21 mouse cellular contexts compared by ENCODE assay signal in genomic region chr15:97464737-97465136, GRCm38 (mm10).
A peak's percentile ranks its signal among the peaks of the same experiment; 100 is the strongest.
DNase-seq lines count a peak whose midpoint lies in the region; ATAC-seq and TF ChIP-seq lines count a peak whose summit lies in the region.
"Had no signal": no experiment of that assay in that cellular context is flagged by ENCODE, and none has a peak within 500 bp of the region (broad histone marks: within the 10 kb centered on the region; RNA-seq: fewer than 3 reads in every experiment).

No protein-coding gene starts in this region.

- no peaks in the 10 kb centered on the region for H3K36me3 ChIP-seq in thymus, adult 2 months (ENCODE audit: control insufficient read depth, insufficient read depth, low read length)
- H3K36me3 ChIP-seq in heart, embryonic 12.5 days, result no peaks in the 10 kb centered on the region
- H3K36me3 ChIP-seq: embryonic facial prominence, embryonic 13.5 days; hindbrain, embryonic 10.5 days; midbrain, embryonic 12.5 days; neural tube, embryonic 15.5 days had no signal

- no peaks in the 10 kb centered on the region for H3K9me3 ChIP-seq in heart, embryonic 12.5 days (replicated peaks)
- H3K9me3 ChIP-seq: embryonic facial prominence, embryonic 13.5 days; hindbrain, embryonic 10.5 days; midbrain, embryonic 12.5 days; neural tube, embryonic 15.5 days had no signal

- intact Hi-C loops in heart, postnatal 25 days (cut with DNase I), result no loop called here

- no peak overlapping the region for H3K4me2 ChIP-seq in heart, embryonic 12.5 days
- H3K4me2 ChIP-seq: embryonic facial prominence, embryonic 13.5 days; midbrain, embryonic 12.5 days; neural tube, embryonic 15.5 days had no signal

- H3K27me3 ChIP-seq in thymus, adult 2 months (ENCODE audit: control insufficient read depth, insufficient read depth, low read length), result no peaks in the 10 kb centered on the region
- H3K27me3 ChIP-seq in heart, embryonic 12.5 days (replicated peaks), result no peaks in the 10 kb centered on the region
- H3K27me3 ChIP-seq: midbrain, embryonic 12.5 days; neural tube, embryonic 15.5 days; Patski had no signal

- no peak overlapping the region for H3K4me3 ChIP-seq in thymus, adult 2 months (ENCODE audit: control insufficient read depth, insufficient read depth, low read length)
- H3K4me3 ChIP-seq in heart, embryonic 12.5 days, result no peak overlapping the region
- H3K4me3 ChIP-seq: embryonic facial prominence, embryonic 13.5 days; hindbrain, embryonic 10.5 days; midbrain, embryonic 12.5 days; neural tube, embryonic 15.5 days had no signal

- TF ChIP-seq CTCF in thymus, adult 2 months (IDR thresholded peaks at IDR 0.05; ENCODE audit: borderline replicate concordance, control insufficient read depth, extremely low read depth, insufficient read depth, low read length, poor library complexity), result no peak

- TF ChIP-seq POLR2A in thymus, adult 2 months (IDR thresholded peaks at IDR 0.05; ENCODE audit: control insufficient read depth, extremely low read depth, insufficient read depth, low read length, poor library complexity), result no peak

- peaks cover 39% of the 10 kb centered on the region for H3K4me1 ChIP-seq in thymus, adult 2 months (replicated peaks; ENCODE audit: control insufficient read depth, insufficient read depth, low read length)
- H3K4me1 ChIP-seq in heart, embryonic 12.5 days (replicated peaks), result no peaks in the 10 kb centered on the region; the same call in 1 of the 2 replicates
- H3K4me1 ChIP-seq: embryonic facial prominence, embryonic 13.5 days; midbrain, embryonic 12.5 days; neural tube, embryonic 15.5 days had no signal

- DNase-seq in heart, adult 18-20 months, result peak; percentile 28 to 52
- DNase-seq in heart, postnatal 25 days (ENCODE audit: low spot score), result no peak
- no peak for DNase-seq in thymus, adult 2 months
- DNase-seq in thymus, postnatal 0 days (ENCODE audit: low spot score), result no peak
- no peak for DNase-seq in right cerebral cortex, postnatal 36 days (ENCODE audit: low spot score in 2 of 2)
- DNase-seq in right cerebral cortex, adult 2 months (ENCODE audit: low spot score in 2 of 2), result no peak
- DNase-seq: adrenal gland, postnatal 14 days; B cell, adult 2 months; cerebellum, adult 2 months; kidney, adult 8-10 months; liver; lung, adult 2 months; right cerebral cortex, postnatal 4 days had no signal

- WGBS in thymus, adult 2 months, result 87% methylated on average over 9 of the region's 9 CpGs
- WGBS in heart, embryonic 12.5 days, result 80% methylated on average over 9 of the region's 9 CpGs

- peak overlapping the region; percentile 31 for H3K27ac ChIP-seq in thymus, adult 2 months (ENCODE audit: control insufficient read depth, insufficient read depth, low read length)
- H3K27ac ChIP-seq in heart, embryonic 12.5 days (ENCODE audit: poor library complexity, severe bottlenecking), result no peak overlapping the region
- H3K27ac ChIP-seq: embryonic facial prominence, embryonic 13.5 days; hindbrain, embryonic 10.5 days; macrophage; midbrain, embryonic 12.5 days; neural tube, embryonic 15.5 days had no signal

- ATAC-seq in heart, embryonic 12.5 days (ENCODE audit: insufficient number of reproducible peaks, low FRiP score), result 0 out of 2 replicates have a peak, but pooled peaks have one; percentile 33
- ATAC-seq: activated CD4-positive, CD25-positive, alpha-beta regulatory T cell, adult 4 months; Patski had no signal

- H3K9ac ChIP-seq in heart, embryonic 12.5 days, result no peak overlapping the region
- H3K9ac ChIP-seq: embryonic facial prominence, embryonic 13.5 days; midbrain, embryonic 12.5 days; neural tube, embryonic 15.5 days had no signal

Comparison
In these comparisons a context has a peak if more than half of its experiments do, and no peak if none do; other contexts are left out.
1. DNase-seq: peak in heart, adult 18-20 months (2 of 2); none in heart, postnatal 25 days (single experiment), thymus, adult 2 months (single experiment), thymus, postnatal 0 days (single experiment), right cerebral cortex, postnatal 36 days (0 of 2) and right cerebral cortex, adult 2 months (0 of 2).